Mouse (Mus musculus): ENCODE measurements around the gene Txn2. TPM values are rescaled to one million over a fixed set of nuclear protein-coding genes. Genes with fewer than 3 reads are reported as not detected.

Txn2 gene
- total RNA-seq, 2 experiments from 2014 or later: 119 to 136 TPM

DNA sequence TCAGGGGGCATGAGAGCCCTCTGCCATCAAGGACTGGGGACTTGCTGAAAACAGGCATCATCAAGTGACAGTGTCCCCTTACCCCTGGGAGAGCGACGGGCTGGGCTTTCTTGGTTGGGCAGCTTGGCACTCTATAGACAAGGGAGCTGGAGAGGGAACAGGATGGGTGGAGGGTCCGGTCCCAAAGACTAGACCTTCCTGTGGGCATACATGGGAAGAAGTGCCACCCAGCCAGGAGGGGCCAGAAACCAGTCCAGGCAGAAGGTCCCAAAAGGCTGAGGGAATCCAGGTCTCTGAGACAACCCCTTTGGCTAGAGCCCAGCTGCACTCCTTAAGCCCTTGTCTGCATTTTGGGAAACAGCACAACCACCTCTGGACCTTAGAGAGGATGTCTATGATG lies 14.3 kb downstream of the Txn2 start:
- no peak overlapping the region for H3K4me3 ChIP-seq
- TF ChIP-seq CTCF (conservative IDR thresholded peaks at IDR 0.05): no peak
- no peak for DNase-seq (ENCODE audit: low spot score in 2 of 2)
- no peak overlapping the region for H3K27ac ChIP-seq

GRCm38 (mm10) chr15:77913054-77913453 lies 15.8 kb downstream of the Txn2 start:
- Histone ChIP-seq H3K27ac (peak overlapping the region; percentile 68; the same call in 1 of the 2 replicates), H3K4me3 (no peak overlapping the region)
- TF ChIP-seq CTCF (conservative IDR thresholded peaks at IDR 0.05): no peak
- no peak for DNase-seq (ENCODE audit: low spot score in 2 of 2)

DNA sequence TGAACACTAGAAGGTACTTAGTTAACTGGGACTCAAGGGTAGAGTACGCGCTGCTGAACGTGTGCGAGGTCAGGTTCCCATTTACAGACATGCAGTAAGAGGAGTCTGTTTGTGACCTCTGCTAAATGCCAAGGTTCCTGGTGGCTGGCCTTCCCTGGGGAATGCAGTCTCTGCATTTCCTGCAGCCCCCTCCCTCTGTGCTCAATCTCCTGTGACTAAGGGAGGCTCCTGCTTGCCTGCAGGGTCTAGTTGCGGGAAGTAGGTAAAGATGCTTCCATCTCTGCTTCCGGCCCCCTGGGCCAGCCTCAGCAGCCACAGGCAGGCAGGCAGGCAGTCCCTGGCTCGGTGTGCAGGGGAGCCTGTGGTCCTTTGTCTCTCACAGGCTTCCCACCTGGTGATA lies 16.2 kb downstream of the Txn2 start:
- H3K4me3 ChIP-seq: no peak overlapping the region
- no peak for DNase-seq (ENCODE audit: low spot score in 2 of 2)
- peak overlapping the region; percentile 68; the same call in 1 of the 2 replicates for H3K27ac ChIP-seq
- no peak for TF ChIP-seq CTCF (conservative IDR thresholded peaks at IDR 0.05)

DNA sequence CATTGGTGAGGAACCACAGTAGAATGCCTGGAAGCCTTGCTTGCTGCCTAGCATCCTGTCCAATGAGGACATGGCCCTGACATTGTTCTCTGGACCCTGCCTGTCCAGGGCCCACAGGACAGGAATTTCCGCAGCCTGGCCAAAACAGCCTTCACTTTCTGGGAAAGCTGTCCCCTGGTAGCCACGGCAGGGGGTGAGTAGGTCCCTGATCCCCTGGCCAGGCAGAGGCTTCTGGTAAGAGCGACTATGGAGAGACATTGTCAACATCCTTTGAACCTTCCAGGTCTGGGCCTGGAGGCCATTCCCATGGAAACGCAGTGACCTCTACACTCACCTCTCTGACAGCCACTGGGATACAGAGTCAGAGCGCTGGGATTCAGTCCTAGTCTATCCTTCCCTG lies 16.8 kb downstream of the Txn2 start:
- no peak for TF ChIP-seq CTCF (conservative IDR thresholded peaks at IDR 0.05)
- no peak for DNase-seq (ENCODE audit: low spot score in 2 of 2)
- no peak overlapping the region for H3K4me3 ChIP-seq
- H3K27ac ChIP-seq: peak overlapping the region; percentile 68; the same call in 1 of the 2 replicates

DNA sequence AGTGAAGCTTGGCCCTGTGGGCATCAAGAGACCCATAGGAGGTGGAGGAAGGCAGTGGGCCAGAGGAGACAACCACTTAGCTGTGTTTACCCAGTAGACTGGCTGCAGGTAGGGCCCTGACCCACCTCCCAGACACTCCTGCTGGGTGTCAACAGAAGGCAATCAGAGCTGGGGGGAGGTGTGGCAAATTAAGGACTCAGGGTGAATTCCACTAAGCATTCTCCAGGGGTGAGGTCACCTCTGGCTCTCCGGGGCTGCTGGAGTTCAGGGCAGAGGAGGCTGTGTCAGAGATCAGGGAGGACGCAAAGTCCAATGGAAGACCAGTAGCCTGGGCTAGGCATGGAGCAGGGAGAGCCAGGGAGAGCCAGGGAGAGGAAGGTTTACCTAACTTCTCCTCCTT lies 17.7 kb downstream of the Txn2 start:
- no peak overlapping the region for H3K4me3 ChIP-seq
- no peak for TF ChIP-seq CTCF (conservative IDR thresholded peaks at IDR 0.05)
- peak overlapping the region; percentile 33; the same call in 1 of the 2 replicates for H3K27ac ChIP-seq
- no peak for DNase-seq (ENCODE audit: low spot score in 2 of 2)

GRCm38 (mm10) chr15:77907646-77908518 lies 20.9 kb downstream of the Txn2 start:
- DNase-seq (ENCODE audit: low spot score in 2 of 2): no peak
- H3K27ac ChIP-seq: no peak overlapping the region
- TF ChIP-seq CTCF (conservative IDR thresholded peaks at IDR 0.05): no peak
- H3K4me3 ChIP-seq: no peak overlapping the region

- no peak overlapping the region for H3K27ac ChIP-seq
- no peak for TF ChIP-seq CTCF (conservative IDR thresholded peaks at IDR 0.05)
- DNase-seq (ENCODE audit: low spot score in 2 of 2): no peak
- no peak overlapping the region for H3K4me3 ChIP-seq
These were observed 22.3 kb downstream of the Txn2 start for GRCm38 (mm10) chr15:77906545-77906944.

DNA sequence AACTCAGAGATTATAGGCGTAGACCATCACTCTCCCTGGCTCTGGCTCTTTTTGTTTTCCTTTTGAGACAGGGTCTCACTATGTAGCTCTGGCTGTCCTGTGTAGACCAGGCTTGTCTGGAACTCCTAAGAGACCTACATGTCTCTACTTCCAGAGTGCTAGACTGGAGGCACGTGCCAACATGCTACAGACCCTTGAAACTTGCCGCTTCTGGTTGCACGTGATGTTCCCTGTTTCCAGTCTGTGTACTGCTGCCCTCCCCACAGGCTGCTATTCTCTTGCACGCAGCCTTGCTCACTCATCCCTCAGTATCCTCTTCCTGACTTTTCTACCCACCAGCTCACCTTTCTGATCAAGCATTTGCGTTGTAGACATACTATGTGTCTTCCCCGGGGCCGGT lies 22.7 kb downstream of the Txn2 start:
- no peak for TF ChIP-seq CTCF (conservative IDR thresholded peaks at IDR 0.05)
- Histone ChIP-seq H3K4me3 (no peak overlapping the region), H3K27ac (no peak overlapping the region)
- DNase-seq (ENCODE audit: low spot score in 2 of 2): no peak

- Histone ChIP-seq H3K4me3 (peak overlapping the region; percentile 42), H3K27ac (peak overlapping the region; percentile 64)
- TF ChIP-seq CTCF (conservative IDR thresholded peaks at IDR 0.05): no peak
- no peak for DNase-seq (ENCODE audit: low spot score in 2 of 2)
These were observed 23.4 kb downstream of the Txn2 start for GRCm38 (mm10) chr15:77905275-77905970.

DNA sequence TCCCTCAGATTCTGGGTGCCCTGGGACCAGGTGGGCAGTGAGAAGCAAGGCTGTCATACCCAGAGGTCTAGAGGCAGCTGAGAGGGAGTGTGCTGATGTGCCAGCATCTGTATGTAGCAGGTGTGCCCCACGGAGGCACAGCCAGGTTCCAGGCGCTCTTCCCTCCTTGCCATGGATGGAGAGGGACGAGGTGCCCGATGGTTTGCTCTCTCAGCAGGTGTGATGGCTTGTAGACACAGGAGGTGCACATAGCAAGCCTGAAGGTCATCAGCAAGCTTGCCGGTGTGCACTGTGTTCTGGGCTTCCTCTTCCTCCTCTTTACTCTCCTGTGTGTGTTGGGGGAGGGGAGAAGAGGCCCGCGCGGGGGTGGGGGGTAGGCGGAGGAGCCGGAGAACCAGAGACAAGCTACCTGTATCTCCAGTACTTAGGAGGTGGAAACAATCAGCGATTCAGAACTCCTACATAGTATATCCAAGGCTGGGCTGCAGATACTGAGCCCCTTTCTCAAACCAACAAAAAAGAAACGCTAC lies 24.4 kb downstream of the Txn2 start:
- no peak overlapping the region for H3K4me3 ChIP-seq
- H3K27ac ChIP-seq: no peak overlapping the region
- no peak for TF ChIP-seq CTCF (conservative IDR thresholded peaks at IDR 0.05)
- no peak for DNase-seq (ENCODE audit: low spot score in 2 of 2)

GRCm38 (mm10) chr15:77903176-77903575 lies 25.6 kb downstream of the Txn2 start:
- peak in 1 of 2 experiments; percentile 13 for DNase-seq (ENCODE audit: low spot score in 2 of 2)
- H3K4me3 ChIP-seq: no peak overlapping the region
- TF ChIP-seq CTCF (conservative IDR thresholded peaks at IDR 0.05): no peak
- peak overlapping the region; percentile 59; the same call in 1 of the 2 replicates for H3K27ac ChIP-seq

GRCm38 (mm10) chr15:77894926-77895325 lies 33.9 kb downstream of the Txn2 start:
- no peak overlapping the region for H3K27ac ChIP-seq
- TF ChIP-seq CTCF (conservative IDR thresholded peaks at IDR 0.05): no peak
- no peak for DNase-seq (ENCODE audit: low spot score in 2 of 2)
- H3K4me3 ChIP-seq: no peak overlapping the region

GRCm38 (mm10) chr15:77893292-77893691 lies 35.5 kb downstream of the Txn2 start:
- no peak overlapping the region for H3K27ac ChIP-seq

More at GRCm38 (mm10) chr15:77893292-77893691, 35.5 kb downstream of the Txn2 start:
- DNase-seq (ENCODE audit: low spot score in 2 of 2): no peak
- H3K4me3 ChIP-seq: no peak overlapping the region
- TF ChIP-seq CTCF (conservative IDR thresholded peaks at IDR 0.05): no peak

Measured in layer of hippocampus, adult 2 months (tissue).